Mouse (Mus musculus): ENCODE data around the gene Ldha. TPM values are rescaled to one million over a fixed set of nuclear protein-coding genes. Genes with fewer than 3 reads are reported as not detected.
"Not testable (repeated sequence)": the region's sequence is repeated elsewhere in the genome, so short reads cannot be mapped to it uniquely, and the experiment has no call there.

Gene Ldha
- polyA plus RNA-seq, 1 experiment from 2014 or later, result 2,183 TPM

DNA sequence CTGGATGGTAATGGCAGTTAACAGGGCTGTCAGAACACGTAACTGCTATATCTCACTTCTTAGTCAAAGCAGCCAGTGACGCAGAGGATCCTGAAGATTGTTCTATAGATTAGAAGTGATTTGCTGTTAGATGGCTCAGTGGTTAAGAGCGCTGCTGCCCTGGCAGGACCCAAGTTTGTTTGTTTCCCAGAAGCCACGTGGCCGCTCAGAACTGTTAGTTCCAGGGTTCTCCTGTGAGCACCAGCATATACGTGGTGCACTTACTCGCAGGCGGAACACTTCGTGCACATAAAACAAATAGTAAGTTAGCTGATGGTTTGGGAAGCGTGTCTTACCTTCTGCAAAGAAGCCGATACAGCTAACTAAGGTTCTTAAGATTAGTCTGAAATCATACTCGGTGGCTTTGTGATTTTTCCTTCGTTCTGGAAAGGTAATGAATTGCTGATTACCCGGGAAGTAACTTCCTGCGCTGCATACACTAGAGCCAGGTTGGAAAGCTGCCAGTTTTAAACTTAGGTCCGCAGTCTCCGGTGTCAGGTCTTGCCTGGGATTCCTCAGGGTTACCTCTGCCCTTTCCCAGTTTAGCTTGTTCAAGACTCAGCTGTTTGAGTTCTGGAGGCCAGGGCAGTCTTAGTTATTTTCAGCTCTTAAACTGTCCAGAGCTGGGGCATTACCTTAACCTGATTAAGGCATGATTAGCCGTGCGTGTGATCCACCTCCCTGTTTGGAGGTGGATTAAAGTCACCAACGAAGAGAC, 14.1 kb upstream of the Ldha start:
- peak; percentile 26; the same call in 1 of the 2 replicates for ATAC-seq (ENCODE audit: low read depth)
- Histone ChIP-seq H3K36me3 (ENCODE audit: control insufficient read depth, insufficient read depth) (peaks cover 9% of the 10 kb centered on the region), H3K27me3 (ENCODE audit: control insufficient read depth, insufficient read depth, low read depth, low read length) (no peaks in the 10 kb centered on the region), H3K9me3 (replicated peaks; ENCODE audit: control insufficient read depth, low read length) (no peaks in the 10 kb centered on the region), H3K4me1 (ENCODE audit: control insufficient read depth, low read depth, low read length) (peaks cover 20% of the 10 kb centered on the region), H3K4me2 (ENCODE audit: low read depth, low read length) (no peak overlapping the region), H3K4me3 (ENCODE audit: low read depth, low read length) (no peak overlapping the region), H3K9ac (ENCODE audit: low read depth, low read length) (no peak overlapping the region), H3K27ac (ENCODE audit: low read length) (peak overlapping the region; percentile 12)
- WGBS (ENCODE audit: insufficient replicate concordance), result 64% methylated on average over 20 of the region's 20 CpGs

DNA sequence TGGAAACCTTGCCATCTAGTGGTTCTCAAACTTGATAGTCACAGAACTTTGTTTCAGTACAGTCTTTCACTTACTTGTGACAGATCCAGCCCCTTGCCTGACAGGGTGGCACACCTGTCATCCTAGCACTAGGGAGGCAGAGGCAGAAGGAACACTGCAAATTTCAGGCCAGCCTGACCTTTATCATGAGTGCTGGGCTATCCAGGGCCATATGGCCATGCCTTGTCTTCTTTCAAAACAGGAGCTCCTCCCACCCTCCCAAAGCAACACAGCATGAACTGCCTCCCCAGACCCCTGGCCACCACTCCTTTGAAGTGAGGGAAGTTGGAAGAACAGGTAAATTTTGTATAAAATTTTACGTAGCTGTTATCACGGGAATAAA, 13.5 kb upstream of the Ldha start:
- 56% methylated on average over 2 of the region's 2 CpGs for WGBS (ENCODE audit: insufficient replicate concordance)
- ATAC-seq (ENCODE audit: low read depth), result no peak
- no peak overlapping the region for H3K4me2 ChIP-seq (ENCODE audit: low read depth, low read length)

DNA sequence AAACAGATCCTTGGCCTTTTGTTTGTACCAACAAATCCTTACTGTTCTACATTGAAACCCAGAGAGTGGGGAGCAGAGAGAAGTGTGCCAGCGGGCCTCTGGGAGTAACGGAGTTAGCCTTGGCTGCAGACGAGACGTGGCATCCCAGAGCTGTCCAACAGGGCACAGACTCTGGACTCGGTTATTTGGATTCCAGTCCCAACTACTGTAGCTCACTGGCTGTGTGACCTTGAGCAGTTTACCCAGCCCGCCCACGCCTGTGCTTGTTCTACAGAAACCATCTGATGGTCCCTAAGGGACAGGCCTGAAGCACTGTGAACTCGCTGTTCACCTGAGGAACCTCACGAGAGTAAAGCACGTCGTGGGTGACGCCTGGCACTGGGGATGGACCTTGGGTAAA, 11.4 kb upstream of the Ldha start:
- WGBS (ENCODE audit: insufficient replicate concordance), result 60% methylated on average over 12 of the region's 12 CpGs
- Histone ChIP-seq H3K9me3 (replicated peaks; ENCODE audit: control insufficient read depth, low read length) (no peaks in the 10 kb centered on the region), H3K4me2 (ENCODE audit: low read depth, low read length) (no peak overlapping the region), H3K9ac (ENCODE audit: low read depth, low read length) (no peak overlapping the region), H3K36me3 (ENCODE audit: control insufficient read depth, insufficient read depth) (no peaks in the 10 kb centered on the region), H3K4me3 (ENCODE audit: low read depth, low read length) (no peak overlapping the region), H3K27me3 (ENCODE audit: control insufficient read depth, insufficient read depth, low read depth, low read length) (no peaks in the 10 kb centered on the region), H3K4me1 (ENCODE audit: control insufficient read depth, low read depth, low read length) (peaks cover 40% of the 10 kb centered on the region), H3K27ac (ENCODE audit: low read length) (peak overlapping the region; percentile 86)
- peak; percentile 80 for ATAC-seq (ENCODE audit: low read depth)

More for the DNA sequence above, 13.5 kb upstream of the Ldha start:
- Histone ChIP-seq H3K4me3 (ENCODE audit: low read depth, low read length) (no peak overlapping the region), H3K27ac (ENCODE audit: low read length) (peak overlapping the region; percentile 12), H3K9me3 (replicated peaks; ENCODE audit: control insufficient read depth, low read length) (no peaks in the 10 kb centered on the region), H3K9ac (ENCODE audit: low read depth, low read length) (no peak overlapping the region), H3K4me1 (ENCODE audit: control insufficient read depth, low read depth, low read length) (peaks cover 25% of the 10 kb centered on the region), H3K27me3 (ENCODE audit: control insufficient read depth, insufficient read depth, low read depth, low read length) (no peaks in the 10 kb centered on the region), H3K36me3 (ENCODE audit: control insufficient read depth, insufficient read depth) (peaks cover 4% of the 10 kb centered on the region)

DNA sequence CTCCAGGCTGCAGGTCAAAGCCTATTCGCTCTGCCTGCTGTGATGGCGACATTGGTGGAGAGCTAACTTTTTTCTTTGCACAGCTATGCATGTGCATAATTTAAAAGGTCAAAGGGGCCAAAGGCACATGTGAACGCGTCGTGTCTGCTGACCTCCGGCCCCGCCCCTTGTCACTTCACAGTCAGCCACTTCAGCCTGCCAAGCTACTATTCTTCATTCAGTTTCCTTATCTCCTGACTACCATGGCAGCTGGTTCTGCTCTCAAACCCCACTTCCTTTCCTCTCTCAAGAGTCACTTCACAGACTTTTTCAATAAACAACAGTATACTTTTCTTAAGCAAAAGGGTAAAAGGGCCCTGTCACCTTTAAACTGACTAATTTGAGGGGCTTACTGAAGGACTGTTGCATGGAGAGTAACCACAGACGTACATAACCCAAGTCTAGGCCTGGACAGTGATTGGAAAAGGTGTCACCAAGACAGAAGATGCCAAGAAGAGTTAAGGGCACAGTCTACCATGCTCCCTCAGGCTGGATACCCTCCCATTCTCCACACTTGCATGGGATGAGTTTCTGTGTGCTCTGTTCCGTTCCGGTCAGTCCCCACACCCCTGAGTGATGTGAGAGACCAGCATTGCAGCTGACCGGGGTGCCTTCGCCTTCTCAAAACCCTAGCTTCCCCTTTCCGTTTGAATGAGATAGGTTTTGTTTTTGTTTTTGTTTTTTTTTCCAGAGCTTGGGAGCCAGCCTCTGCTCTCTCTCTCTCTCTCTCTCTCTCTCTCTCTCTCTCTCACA, 10.3 kb upstream of the Ldha start:
- 19% methylated on average over 13 of the region's 13 CpGs for WGBS (ENCODE audit: insufficient replicate concordance)
- Histone ChIP-seq H3K4me2 (ENCODE audit: low read depth, low read length) (no peak overlapping the region), H3K27me3 (ENCODE audit: control insufficient read depth, insufficient read depth, low read depth, low read length) (no peaks in the 10 kb centered on the region), H3K9me3 (replicated peaks; ENCODE audit: control insufficient read depth, low read length) (no peaks in the 10 kb centered on the region), H3K4me3 (ENCODE audit: low read depth, low read length) (no peak overlapping the region), H3K27ac (ENCODE audit: low read length) (peak overlapping the region; percentile 86), H3K4me1 (ENCODE audit: control insufficient read depth, low read depth, low read length) (peaks cover 40% of the 10 kb centered on the region), H3K36me3 (ENCODE audit: control insufficient read depth, insufficient read depth) (no peaks in the 10 kb centered on the region), H3K9ac (ENCODE audit: low read depth, low read length) (0 out of 2 replicates have a peak overlapping the region, but pooled peaks have one; percentile 11)
- peak; percentile 39 for ATAC-seq (ENCODE audit: low read depth)

DNA sequence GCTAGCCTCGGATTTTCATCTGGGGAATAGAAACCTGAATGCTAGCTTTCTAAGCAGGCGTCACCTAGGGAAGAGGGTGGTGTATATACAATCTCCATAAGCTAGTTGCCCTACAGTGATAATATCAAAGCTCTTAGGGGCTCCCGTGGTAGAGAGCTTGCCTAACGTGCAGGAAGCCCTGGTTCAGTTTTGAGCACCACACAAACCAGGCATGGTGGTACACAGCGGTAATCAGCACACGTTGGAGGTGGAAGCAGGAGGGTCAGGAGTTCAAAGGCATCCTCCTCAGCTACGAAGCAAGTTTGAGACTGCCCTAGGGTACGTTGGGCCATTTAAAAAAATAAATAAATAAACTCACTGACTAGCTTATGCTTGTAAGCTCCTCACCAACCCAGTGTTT, 9.6 kb upstream of the Ldha start:
- Histone ChIP-seq H3K27ac (ENCODE audit: low read length) (peak overlapping the region; percentile 86), H3K36me3 (ENCODE audit: control insufficient read depth, insufficient read depth) (no peaks in the 10 kb centered on the region), H3K9ac (ENCODE audit: low read depth, low read length) (no peak overlapping the region), H3K9me3 (replicated peaks; ENCODE audit: control insufficient read depth, low read length) (no peaks in the 10 kb centered on the region), H3K4me3 (ENCODE audit: low read depth, low read length) (no peak overlapping the region), H3K4me1 (ENCODE audit: control insufficient read depth, low read depth, low read length) (peaks cover 40% of the 10 kb centered on the region), H3K27me3 (ENCODE audit: control insufficient read depth, insufficient read depth, low read depth, low read length) (no peaks in the 10 kb centered on the region), H3K4me2 (ENCODE audit: low read depth, low read length) (no peak overlapping the region)
- ATAC-seq (ENCODE audit: low read depth), result no peak
- WGBS (ENCODE audit: insufficient replicate concordance), result 33% methylated on average over 8 of the region's 8 CpGs

DNA sequence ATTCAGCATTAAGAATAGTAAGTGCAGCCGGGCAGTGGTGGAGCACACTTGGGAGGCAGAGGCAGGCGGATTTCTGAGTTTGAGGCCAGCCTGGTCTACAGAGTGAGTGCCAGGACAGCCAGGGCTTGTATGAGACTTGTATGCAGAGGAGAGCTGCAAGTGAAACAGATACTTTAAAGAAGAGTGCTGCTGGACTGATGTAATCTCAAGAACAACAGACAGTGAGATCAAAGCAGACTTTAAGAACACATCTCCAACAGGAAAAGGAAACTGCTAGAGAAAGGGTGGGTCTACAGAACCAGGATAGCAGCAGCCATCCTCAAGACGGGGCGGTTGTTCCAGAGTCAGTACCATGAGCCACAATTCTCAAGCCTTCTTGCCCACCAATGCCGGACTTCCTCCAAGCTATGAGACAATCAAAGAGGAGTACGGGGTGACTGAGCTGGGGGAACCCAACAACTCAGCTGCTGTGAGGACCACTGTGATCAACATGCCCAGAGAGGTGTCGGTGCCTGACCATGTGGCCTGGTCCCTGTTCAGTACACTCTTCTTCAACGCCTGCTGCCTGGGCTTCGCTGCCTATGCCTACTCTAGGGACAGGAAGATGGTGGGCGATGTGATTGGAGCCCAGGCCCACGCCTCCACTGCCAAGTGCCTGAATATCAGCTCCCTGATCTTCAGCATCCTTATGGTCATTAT, 9.0 kb upstream of the Ldha start:
- H3K4me1 ChIP-seq (ENCODE audit: control insufficient read depth, low read depth, low read length), result peaks cover 40% of the 10 kb centered on the region

DNA sequence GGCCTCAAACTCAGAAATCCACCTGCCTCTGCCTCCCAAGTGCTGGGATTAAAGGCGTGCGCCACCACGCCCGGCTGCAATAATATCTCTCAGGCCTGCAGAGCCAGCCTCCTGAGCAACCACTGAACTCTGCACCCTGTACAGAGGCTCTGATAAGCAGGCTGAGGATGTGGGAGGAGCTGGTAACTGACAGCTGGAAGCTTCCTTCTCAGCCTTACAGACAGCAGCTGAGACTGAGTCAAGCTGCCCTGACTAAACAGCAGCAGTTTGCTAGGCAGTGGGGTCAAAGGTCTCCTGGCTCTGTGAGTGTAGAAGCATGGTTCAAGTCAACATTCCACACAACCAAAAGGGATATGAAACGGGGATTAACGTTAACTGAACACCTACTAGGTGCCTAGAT, 8.0 kb upstream of the Ldha start:
- 8% methylated on average over 6 of the region's 6 CpGs for WGBS (ENCODE audit: insufficient replicate concordance)
- Histone ChIP-seq H3K27ac (ENCODE audit: low read length) (peak overlapping the region; percentile 72), H3K4me2 (ENCODE audit: low read depth, low read length) (no peak overlapping the region), H3K4me1 (ENCODE audit: control insufficient read depth, low read depth, low read length) (peaks cover 35% of the 10 kb centered on the region), H3K9ac (ENCODE audit: low read depth, low read length) (no peak overlapping the region), H3K4me3 (ENCODE audit: low read depth, low read length) (no peak overlapping the region), H3K9me3 (replicated peaks; ENCODE audit: control insufficient read depth, low read length) (no peaks in the 10 kb centered on the region), H3K27me3 (ENCODE audit: control insufficient read depth, insufficient read depth, low read depth, low read length) (no peaks in the 10 kb centered on the region), H3K36me3 (ENCODE audit: control insufficient read depth, insufficient read depth) (no peaks in the 10 kb centered on the region)
- peak; percentile 72 for ATAC-seq (ENCODE audit: low read depth)

More for the DNA sequence above, 9.0 kb upstream of the Ldha start:
- H3K27me3 ChIP-seq (ENCODE audit: control insufficient read depth, insufficient read depth, low read depth, low read length); H3K27ac ChIP-seq (ENCODE audit: low read length); H3K4me3 ChIP-seq (ENCODE audit: low read depth, low read length); H3K9ac ChIP-seq (ENCODE audit: low read depth, low read length); H3K9me3 ChIP-seq (replicated peaks; ENCODE audit: control insufficient read depth, low read length); H3K36me3 ChIP-seq (ENCODE audit: control insufficient read depth, insufficient read depth); H3K4me2 ChIP-seq (ENCODE audit: low read depth, low read length); ATAC-seq (ENCODE audit: low read depth): not testable (repeated sequence)
- WGBS (ENCODE audit: insufficient replicate concordance), result 68% methylated on average over 11 of the region's 11 CpGs

DNA sequence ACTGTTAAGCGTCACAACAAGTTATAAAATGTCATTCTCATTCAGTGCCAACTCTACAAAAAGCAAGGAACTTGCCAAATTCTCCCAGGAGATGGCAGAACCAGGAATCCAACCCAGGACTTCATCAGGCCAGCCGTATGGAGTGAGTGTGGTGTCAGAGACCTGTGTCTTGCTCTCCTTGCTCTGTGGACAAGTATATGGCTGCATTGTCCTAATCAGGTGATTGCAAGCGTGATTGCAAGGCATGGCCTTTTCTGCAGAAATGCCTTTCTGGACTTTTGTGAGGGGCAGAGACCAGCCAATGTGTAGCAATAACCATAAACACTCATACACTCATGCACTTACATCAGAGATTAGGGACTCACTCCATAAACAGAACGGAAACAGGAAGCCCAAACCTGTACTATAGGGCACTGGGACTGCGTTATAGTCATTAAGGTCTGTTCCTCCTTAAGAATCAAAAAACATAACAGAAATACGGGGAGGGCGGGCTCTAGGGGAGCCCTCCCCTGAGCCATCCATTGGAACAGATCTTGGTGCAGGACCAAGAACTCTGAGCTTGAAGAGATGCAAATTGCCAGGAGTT, 7.5 kb upstream of the Ldha start:
- H3K27me3 ChIP-seq (ENCODE audit: control insufficient read depth, insufficient read depth, low read depth, low read length), result no peaks in the 10 kb centered on the region
- no peak overlapping the region for H3K4me2 ChIP-seq (ENCODE audit: low read depth, low read length)
- peak overlapping the region; percentile 72 for H3K27ac ChIP-seq (ENCODE audit: low read length)
- WGBS (ENCODE audit: insufficient replicate concordance), result 44% methylated on average over 7 of the region's 7 CpGs
- no peak overlapping the region for H3K4me3 ChIP-seq (ENCODE audit: low read depth, low read length)
- no peaks in the 10 kb centered on the region for H3K36me3 ChIP-seq (ENCODE audit: control insufficient read depth, insufficient read depth)
- peaks cover 36% of the 10 kb centered on the region for H3K4me1 ChIP-seq (ENCODE audit: control insufficient read depth, low read depth, low read length)
- H3K9ac ChIP-seq (ENCODE audit: low read depth, low read length), result no peak overlapping the region
- no peaks in the 10 kb centered on the region for H3K9me3 ChIP-seq (replicated peaks; ENCODE audit: control insufficient read depth, low read length)
- ATAC-seq (ENCODE audit: low read depth), result no peak

Data from liver, embryonic 16.5 days (tissue).